Mouse (Mus musculus): ENCODE data around the gene Stxbp5.

- TF ChIP-seq CTCF (IDR thresholded peaks at IDR 0.05; ENCODE audit: insufficient read depth, low read depth, low read length) (no peak), POLR2A (IDR thresholded peaks at IDR 0.05; ENCODE audit: insufficient read depth, low read depth, low read length) (no peak)
Observed at GRCm38 (mm10) chr10:9860022-9860421, 40.9 kb downstream of the Stxbp5 start.

Data from olfactory bulb, adult 2 months (tissue).